Mouse (Mus musculus): ENCODE results near the gene Txndc12.

Gene Txndc12

DNA sequence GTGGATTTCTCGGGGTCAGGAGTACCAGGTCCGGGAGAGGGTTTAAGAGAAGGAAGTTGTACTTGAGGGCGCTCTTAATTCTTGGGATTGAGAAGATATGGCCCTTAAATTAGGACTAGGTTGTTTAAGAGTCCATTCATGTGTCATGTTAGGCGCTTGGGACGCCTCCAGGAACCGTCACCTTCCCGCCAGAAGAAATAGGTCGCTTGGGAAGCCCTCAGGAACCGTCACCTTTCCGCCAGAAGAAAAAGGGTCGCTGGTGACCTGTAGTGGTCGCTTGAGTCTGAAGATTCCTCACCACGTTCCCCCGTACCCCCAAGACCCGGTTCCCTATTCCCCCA, 540 bp downstream of the Txndc12 start:
- no peak for TF ChIP-seq GATA4 (IDR thresholded peaks at IDR 0.05; ENCODE audit: insufficient replicate concordance, low read length)

DNA sequence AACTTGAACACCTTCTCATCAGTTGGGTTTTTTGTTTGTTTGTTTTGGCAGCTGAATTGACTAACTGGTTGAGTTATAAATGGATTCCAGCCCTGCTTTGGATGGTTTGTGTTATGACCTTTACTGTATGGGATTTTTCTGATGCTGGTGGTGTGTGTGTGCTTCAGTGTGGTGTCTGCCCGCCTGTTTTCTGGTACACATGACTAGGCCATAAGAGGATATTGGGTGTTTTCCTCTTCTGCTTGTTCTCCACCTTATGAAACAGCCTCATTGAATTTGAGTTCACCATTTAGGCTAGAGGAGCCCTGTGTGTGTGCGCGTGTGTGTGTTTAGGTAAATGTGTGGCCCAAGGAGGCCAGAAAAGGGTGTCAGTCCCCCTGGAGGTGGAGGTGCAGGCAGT, 1.1 kb downstream of the Txndc12 start:
- TF ChIP-seq GATA4 (IDR thresholded peaks at IDR 0.05; ENCODE audit: insufficient replicate concordance, low read length) = no peak

DNA sequence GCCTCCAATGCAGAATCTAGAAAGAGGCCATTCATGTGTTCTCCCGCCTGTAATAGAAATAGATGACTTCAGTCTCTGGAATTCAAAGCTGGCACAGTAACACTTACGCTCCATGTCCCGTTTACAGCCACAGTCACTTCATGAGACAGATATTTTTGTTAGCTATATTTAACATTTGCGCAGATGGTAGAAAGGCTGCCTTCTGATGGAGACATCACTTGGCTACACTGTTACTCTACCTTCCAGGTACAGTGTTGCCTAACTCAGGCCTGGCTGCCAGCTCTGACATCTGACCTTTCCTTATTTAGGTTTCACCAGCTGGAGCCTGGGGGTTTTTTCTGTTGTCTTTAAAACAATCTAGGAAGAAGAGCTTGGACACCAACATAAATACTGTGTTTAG, 3.6 kb downstream of the Txndc12 start:
- no peak for TF ChIP-seq GATA4 (IDR thresholded peaks at IDR 0.05; ENCODE audit: insufficient replicate concordance, low read length)

DNA sequence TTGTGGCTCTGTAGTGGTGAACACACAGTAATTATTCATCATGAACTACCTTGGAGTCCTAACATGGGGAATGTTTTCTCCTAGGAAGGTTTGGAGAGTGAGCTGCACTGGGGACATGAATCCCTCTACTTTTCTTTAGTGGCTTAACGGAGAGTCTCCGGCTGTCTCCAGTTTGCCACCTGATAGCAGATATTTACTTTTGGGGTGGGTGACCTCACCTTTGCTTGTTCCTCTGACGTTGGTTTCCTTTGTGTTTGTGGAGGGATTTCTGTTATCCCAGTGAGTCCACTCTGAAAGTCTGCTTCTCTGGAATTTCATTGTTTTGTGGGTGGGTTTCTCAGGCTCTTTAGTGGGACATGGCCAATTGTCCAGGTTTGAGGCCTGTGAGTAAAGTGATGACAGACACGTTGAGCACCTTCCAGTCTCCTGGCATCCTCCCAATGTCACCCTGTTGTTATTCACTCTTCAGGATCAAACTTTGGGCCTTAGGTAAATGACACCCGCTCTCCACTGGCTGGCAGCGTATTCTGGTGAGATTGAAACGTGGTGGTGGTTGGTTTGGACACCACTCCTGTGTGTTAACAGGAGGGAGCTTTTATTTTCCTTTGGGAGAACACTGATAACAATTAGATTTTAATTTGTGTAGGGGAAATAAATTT, 7.6 kb downstream of the Txndc12 start:
- no peak for TF ChIP-seq GATA4 (IDR thresholded peaks at IDR 0.05; ENCODE audit: insufficient replicate concordance, low read length)

DNA sequence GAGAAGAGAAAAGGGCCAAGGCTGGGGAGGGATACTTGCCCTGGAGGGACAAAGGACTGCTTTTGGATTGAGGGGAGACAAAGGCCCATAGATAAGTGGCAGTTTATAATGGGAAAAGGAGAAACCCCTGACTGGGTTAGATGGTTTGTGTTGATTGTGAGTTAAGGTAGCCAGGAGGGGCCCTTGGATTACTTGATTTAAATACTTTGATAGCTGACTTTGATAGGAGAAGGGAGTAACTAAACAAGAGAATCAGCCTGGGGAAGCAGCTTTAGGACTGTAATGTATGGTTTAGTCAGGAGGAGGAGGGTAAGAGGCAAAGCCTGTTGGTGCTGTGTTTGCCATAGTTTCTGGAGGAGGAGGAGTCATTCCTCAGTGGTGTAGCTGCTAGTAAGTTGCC, 8.9 kb downstream of the Txndc12 start:
- TF ChIP-seq GATA4 (IDR thresholded peaks at IDR 0.05; ENCODE audit: insufficient replicate concordance, low read length) = no peak

DNA sequence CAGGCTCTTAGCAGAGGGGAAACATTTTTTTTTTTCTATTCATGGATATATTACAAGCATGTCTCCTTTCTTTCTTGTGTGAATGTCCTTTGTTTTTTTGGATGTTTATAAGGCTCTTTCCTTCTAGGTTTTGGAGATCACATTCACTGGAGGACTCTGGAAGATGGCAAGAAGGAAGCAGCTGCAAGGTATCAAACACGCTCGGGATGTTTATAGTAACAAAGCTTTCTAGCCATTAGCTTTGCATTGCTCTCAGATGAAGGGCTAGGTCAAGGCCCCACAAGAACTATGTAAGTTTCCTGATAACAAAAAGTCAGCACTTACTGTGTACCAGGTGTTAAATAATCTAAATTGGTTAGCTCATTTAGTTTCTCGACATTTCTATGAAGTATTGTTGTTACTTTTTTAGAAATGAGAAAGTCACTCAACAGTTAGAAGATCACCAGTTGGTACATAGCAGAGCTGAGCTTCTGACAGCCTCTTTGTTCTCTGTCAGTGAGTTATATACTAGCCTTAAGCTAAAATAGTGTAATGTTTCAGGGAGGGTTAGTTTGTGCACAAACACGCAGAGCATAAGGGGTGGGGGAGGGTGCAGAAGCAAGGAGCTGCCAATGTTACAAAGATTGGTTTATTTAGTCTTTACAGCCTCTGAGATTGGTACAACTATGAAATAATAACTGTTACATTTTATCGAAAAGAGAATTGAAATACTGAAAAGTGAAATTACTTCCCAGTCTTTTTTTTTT, 11.6 kb downstream of the Txndc12 start:
- TF ChIP-seq GATA4 (IDR thresholded peaks at IDR 0.05; ENCODE audit: insufficient replicate concordance, low read length) = no peak

DNA sequence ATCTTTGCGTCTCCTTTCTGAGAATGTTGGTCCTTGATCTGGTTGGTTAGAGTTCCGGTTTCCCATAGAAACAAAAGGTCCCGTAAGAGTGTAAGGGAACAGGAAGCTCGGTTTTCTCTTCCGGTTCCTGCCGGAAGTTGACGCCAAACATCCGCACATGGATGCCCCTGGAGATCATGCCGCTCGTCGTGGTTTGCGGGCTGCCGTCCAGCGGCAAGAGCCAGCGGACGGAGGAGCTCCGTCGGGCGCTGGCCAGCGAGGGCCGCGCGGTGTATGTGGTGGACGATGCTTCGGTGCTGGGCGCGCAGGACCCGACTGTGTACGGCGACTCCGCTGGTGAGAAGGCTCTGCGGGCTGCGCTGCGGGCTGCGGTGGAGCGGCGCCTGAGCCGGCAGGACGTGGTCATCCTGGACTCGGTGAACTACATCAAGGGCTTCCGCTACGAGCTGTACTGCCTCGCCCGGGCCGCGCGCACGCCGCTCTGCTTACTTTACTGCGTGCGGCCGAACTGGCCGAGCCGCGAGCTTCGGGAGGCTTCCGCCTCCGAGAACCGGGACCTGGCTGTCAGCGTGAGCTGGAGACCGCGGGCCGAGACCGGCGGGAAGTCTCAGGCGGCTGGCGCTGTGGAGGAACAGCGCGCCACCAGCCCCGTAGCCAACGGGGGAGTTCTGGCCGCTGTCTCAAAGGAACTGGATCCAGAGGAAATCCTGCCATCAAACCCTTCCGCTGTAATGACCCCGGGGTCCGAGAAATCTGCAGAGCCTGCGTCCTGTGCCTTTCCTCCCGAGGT, 13.5 kb downstream of the Txndc12 start, which contains the start of gene Kti12:
Gene Kti12, plus strand, starts transcription at position 71 of the 790 bp plus-strand sequence.
- peak; percentile 64; the same call in 1 of the 2 replicates for TF ChIP-seq GATA4 (IDR thresholded peaks at IDR 0.05; ENCODE audit: insufficient replicate concordance, low read length)

DNA sequence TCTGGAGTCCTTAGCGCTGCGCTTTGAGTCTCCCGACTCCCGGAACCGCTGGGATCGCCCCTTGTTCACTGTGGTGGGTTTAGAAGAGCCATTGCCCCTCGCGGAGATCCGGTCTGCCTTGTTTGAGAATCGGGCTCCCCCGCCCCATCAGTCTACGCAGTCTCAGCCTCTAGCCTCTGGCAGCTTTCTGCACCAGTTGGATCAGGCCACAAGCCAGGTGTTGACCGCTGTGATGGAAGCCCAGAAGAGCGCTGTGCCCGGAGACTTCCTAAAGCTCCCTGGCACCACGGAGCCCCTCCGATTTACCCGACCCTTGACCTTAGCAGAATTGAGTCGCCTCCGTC, 14.1 kb downstream of the Txndc12 start, which contains the start of gene A730015C16Rik:
Gene A730015C16Rik, minus strand, starts transcription at position 115 of the 344 bp plus-strand sequence.
- no peak for TF ChIP-seq GATA4 (IDR thresholded peaks at IDR 0.05; ENCODE audit: insufficient replicate concordance, low read length)

DNA sequence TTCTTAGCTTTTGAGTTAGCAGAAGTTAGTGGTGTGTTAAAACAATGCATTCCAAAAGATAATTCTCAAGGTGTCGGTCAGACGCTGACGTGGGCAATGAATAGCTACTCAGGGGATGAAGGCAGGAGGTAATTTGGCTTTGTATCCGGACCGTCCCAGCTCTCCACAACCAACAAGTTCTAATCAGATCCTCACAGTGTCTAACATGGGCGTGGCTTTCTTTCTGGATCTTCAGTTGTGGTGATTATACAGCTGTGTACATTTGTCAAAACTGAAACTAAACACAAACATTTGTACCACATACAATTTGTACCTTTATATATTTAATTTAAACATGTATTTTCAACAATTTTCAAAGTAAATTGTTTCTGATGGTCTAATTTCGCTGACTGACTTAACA, 32.4 kb downstream of the Txndc12 start:
- no peak for TF ChIP-seq GATA4 (IDR thresholded peaks at IDR 0.05; ENCODE audit: insufficient replicate concordance, low read length)

DNA sequence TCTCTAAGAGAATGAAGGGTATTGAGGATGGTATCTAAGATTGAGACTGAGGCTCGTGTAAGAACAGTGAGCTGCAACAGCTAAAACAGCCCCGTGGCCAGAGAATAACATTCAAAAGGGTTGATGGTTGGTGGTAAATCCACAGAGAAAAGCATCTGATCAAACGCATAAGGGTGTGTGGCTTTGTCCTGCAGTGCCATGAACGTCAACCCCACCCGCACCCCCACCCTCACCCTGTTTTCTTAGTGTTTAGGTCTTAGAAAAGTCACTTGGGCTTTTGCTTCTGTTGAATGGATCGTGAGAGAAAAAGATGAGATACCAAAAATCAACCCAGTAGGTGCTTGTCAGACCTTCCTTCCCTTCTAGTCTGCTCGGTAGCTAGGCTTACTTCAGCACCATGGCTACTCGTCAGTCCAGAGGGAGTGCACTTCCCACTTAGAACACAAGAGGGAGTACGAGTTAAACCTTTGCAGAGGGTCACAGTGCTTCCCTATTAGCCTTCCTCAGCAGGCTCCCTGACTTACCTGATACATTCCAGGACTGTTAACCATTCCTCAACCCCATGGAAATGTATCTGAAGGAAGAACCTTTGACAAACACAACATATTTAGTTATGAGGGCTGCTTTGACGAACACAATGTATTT, 35.5 kb downstream of the Txndc12 start:
- TF ChIP-seq GATA4 (IDR thresholded peaks at IDR 0.05; ENCODE audit: insufficient replicate concordance, low read length) = no peak

DNA sequence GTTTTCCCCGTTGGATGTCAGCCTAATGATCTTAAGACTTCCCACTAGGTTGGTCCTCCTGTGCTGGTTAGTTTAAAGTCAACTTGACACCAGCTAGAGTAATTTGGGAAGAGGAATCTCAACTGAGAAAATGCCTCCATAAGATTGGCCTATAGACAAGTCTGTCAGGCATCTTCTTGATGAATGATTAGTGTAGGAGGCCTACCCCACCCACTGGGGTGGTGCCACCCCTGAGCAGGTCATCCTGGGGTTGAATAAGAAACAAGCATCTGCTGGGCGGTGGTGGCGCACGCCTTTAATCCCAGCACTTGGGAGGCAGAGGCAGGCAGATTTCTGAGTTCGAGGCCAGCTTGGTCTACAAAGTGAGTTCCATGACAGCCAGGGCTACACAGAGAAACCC, 39.3 kb downstream of the Txndc12 start:
- TF ChIP-seq GATA4 (IDR thresholded peaks at IDR 0.05; ENCODE audit: insufficient replicate concordance, low read length) = no peak

DNA sequence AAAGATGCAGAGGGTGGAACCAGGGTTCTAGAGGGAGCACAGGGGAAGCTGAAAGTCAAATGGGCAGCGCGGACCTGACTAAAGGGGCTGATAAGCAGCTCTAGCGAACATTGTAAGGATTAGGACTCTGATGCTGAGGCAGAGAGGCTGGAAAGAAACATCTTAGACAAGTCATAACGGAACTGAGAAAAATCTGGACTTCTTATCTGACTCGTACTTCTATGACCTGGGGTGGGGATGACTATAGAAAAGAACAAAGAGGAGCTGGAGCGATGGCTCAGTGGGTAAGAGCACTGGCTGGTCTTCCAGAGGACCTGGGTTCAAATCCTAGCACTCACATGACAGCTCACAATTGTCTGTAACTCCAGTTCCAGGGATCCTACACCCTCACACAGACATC, 43.5 kb downstream of the Txndc12 start:
- TF ChIP-seq GATA4 (IDR thresholded peaks at IDR 0.05; ENCODE audit: insufficient replicate concordance, low read length) = no peak

DNA sequence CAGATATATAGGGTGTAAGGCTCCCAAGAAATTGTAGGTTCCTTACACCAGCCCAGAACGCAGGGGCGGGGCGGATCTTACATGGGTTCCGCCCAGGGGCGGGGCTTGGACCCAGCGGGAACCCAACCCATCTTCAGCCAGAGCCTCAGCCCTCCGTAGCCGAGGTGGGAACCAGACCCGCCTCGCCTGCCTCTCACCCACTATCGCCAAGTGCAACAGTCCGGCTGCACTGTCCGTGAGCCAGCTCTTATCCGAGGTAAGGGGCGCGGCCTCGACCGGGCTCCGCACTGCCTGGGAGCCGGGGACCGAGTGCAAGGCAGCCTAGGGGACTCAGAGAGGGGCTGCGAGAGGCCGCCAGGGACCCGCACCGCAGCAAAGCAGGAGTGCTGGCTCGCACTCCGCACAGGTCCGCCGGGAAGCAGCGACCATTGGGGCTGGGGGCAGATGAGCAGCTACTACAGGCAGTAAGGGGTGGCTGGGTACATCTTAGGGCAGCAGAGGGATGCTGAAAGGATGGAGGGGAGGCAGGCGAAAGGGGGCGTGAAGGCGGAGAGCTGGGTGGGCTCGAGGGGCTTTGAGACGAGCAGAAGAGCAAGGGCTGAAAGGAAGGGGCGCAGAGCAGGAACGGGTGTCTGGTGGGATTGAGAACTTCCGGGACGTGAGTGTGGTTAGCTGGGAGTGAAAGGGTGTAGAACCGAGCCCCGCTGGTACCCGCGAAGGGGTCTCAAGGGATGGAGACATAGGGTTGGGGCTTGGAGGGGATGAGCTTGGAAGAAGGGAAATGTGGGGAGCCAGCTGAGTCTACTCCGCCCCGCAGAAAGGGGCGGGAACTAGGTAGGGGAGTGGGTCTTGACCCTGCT, 44.8 kb downstream of the Txndc12 start, which contains the start of gene Rab3b:
Gene Rab3b, plus strand, starts transcription at position 101 of the 860 bp plus-strand sequence.
- no peak for TF ChIP-seq GATA4 (IDR thresholded peaks at IDR 0.05; ENCODE audit: insufficient replicate concordance, low read length)

DNA sequence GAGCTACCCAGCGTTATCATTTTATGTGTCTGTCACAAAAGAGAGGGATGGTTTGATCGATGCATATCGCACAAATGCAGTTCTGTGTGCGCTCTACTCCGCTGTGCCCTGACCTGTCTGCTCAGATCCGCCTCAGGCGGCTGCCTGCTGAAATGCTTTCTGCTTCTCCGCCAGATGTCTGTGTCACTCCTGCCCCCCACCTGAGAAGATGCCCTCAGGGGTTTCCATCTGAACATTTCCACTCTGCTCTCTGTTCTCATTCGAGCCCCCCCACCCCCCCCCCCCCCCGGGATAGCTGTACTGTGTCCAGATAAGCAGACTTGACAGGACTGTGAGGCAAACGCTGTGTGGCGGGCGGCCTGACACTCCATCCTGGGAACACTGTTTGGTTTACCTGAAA, 49.4 kb downstream of the Txndc12 start:
- no peak for TF ChIP-seq GATA4 (IDR thresholded peaks at IDR 0.05; ENCODE audit: insufficient replicate concordance, low read length)

All from liver, adult (tissue).